Mouse (Mus musculus): Measurements from ENCODE around the gene Heatr5b. TPM values are rescaled to one million over a fixed set of nuclear protein-coding genes. Genes with fewer than 3 reads are reported as not detected.

Heatr5b gene
- 4.8 and 5.5 TPM in 2 replicates for polyA plus RNA-seq (2015; fragmentation: Nextera tagmentation; extraction: Ambion mirVana)

GRCm38 (mm10) chr17:78834856-78835835, at the start of gene Heatr5b, which contains the start of gene Gpatch11:
Gene Heatr5b, minus strand, starts transcription at chr17:78835364.
Gene Gpatch11, plus strand, starts transcription at chr17:78835567.

DNA sequence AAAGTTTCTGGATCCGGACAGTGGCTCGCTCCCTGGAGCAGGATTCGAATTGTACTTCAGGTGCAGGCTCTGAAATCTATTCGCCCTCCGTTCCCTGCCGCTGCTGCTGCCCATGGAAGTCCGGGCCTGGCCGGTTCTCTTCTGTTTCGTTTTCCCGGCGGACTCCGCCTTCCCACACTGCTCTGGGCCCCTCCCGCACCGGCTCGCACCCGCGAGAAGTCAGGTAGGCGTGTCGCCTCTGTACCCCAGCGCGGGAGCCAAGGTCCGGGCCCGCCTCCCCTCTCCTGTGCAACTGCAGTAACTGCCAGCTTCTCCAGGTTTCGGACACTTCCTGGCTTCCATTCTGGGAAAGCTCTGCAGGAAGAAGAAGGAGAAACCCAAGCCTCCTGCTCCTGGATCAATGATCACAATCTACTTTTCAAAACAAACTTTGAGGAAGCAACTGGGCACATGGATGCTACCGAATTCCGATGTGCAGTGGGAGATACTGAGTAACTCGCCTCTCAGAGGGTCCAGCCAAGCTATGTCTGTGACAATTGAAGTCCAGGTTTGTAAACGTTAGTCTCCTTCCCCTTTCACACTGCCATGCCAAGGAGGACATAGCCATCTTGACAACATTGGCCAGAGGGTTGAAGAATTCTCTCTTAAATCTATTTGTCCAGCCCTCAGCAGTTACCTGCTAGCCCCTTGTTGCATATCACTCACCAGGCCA, 47.4 kb upstream of the Heatr5b start, which contains the start of gene Eif2ak2:
Eif2ak2 (minus strand) TSS at position 173 of the 712 bp plus-strand sequence.

DNA sequence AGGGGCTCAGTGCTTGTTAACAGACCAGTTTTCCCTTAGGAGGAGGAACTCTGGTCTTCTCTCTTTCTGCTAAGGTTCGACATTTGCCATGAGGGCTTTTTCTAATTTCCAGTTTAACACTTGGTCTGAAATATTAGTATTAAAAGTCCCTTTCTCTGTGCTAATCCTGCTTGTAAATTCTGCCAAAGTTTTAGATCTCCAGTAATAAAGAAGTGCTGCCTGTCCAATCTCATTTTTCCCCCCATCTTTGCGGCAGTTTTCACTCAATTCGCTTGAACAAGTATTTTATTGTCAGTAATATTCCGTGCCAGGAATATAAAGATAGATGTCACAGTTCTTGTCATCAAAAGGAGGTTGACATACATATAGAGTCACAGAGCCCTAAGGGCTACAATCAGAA, 98.1 kb downstream of the Heatr5b start, which contains the start of gene Strn:
Strn (minus strand) TSS at position 101 of the 400 bp plus-strand sequence.

Other genes starting within 250 kb of the Heatr5b start
- 2.2 and 2.3 TPM in 2 replicates for gene Strn, start 98.2 kb downstream of the Heatr5b start, polyA plus RNA-seq (2015; fragmentation: Nextera tagmentation; extraction: Ambion mirVana)
- gene Gpatch11, start 203 bp upstream of the Heatr5b start, polyA plus RNA-seq (2015; fragmentation: Nextera tagmentation; extraction: Ambion mirVana): 32.7 and 39.3 TPM in 2 replicates
- gene Eif2ak2, start 47.2 kb upstream of the Heatr5b start, polyA plus RNA-seq (2015; fragmentation: Nextera tagmentation; extraction: Ambion mirVana): 5.0 and 6.9 TPM in 2 replicates
- 0.06 TPM in 1 of 2 replicates, not detected in the other for gene Sult6b1, start 71.6 kb upstream of the Heatr5b start, polyA plus RNA-seq (2015; fragmentation: Nextera tagmentation; extraction: Ambion mirVana)
- 126 and 131 TPM in 2 replicates for gene Cebpzos, start 81.1 kb upstream of the Heatr5b start, polyA plus RNA-seq (2015; fragmentation: Nextera tagmentation; extraction: Ambion mirVana)
- 28.6 and 29.4 TPM in 2 replicates for gene Cebpz, start 101.7 kb upstream of the Heatr5b start, polyA plus RNA-seq (2015; fragmentation: Nextera tagmentation; extraction: Ambion mirVana)
- gene Ndufaf7, start 101.8 kb upstream of the Heatr5b start, polyA plus RNA-seq (2015; fragmentation: Nextera tagmentation; extraction: Ambion mirVana): 31.1 and 32.9 TPM in 2 replicates
- gene Prkd3, start 185.5 kb upstream of the Heatr5b start, polyA plus RNA-seq (2015; fragmentation: Nextera tagmentation; extraction: Ambion mirVana): 14.2 and 15.4 TPM in 2 replicates
- gene Qpct, start 216.5 kb upstream of the Heatr5b start, polyA plus RNA-seq (2015; fragmentation: Nextera tagmentation; extraction: Ambion mirVana): 42.9 and 50.4 TPM in 2 replicates

All from skeletal muscle tissue, postnatal 0 days (tissue).